Comparison of ENCODE assay signal across 15 mouse cellular contexts in genomic region chr3:127035540-127035939, GRCm38 (mm10).
DNase-seq lines count a peak whose midpoint lies in the region; ATAC-seq lines count a peak whose summit lies in the region.
"Had no signal": no experiment of that assay in that cellular context is flagged by ENCODE, and none has a peak within 500 bp of the region (broad histone marks: within the 10 kb centered on the region; RNA-seq: fewer than 3 reads in every experiment).

No protein-coding gene starts in this region.

- intact Hi-C loops in left cerebral cortex, postnatal 4 days (cut with DNase I), result no loop called here
- intact Hi-C loops in left cerebral cortex, postnatal 25 days (cut with DNase I), result loop anchor here (1.0 to 10.0 kb wide), 3 partner anchors 36 to 259 kb away; no protein-coding TSS in a partner anchor

- ATAC-seq in inflammation-experienced regulatory T-cells, adult 6 months, result no peak
- ATAC-seq: intestine, embryonic 15.5 days; lung, postnatal 0 days had no signal

- peak; percentile 74 for DNase-seq in left cerebral cortex, adult 11 months (ENCODE audit: low spot score)
- no peak for DNase-seq in left cerebral cortex, postnatal 4 days
- DNase-seq in layer of hippocampus, adult 9-10 months (ENCODE audit: low spot score), result peak; percentile 22
- DNase-seq in left cerebral cortex, postnatal 25 days (ENCODE audit: low spot score in 2 of 2), result peak; percentile 72 to 97
- peak; percentile 81 to 90 for DNase-seq in right cerebral cortex, postnatal 36 days (ENCODE audit: low spot score in 2 of 2)
- no peak for DNase-seq in T-cell, adult 2 months (ENCODE audit: low spot score)
- DNase-seq in thymus, postnatal 10 days (ENCODE audit: low spot score in 2 of 2), result no peak
- DNase-seq: cerebellum, adult 11 months; forebrain, postnatal 0 days; gastrocnemius, postnatal 36 days; liver, embryonic 13.5 days; thymus, adult 18-20 months had no signal

Comparison
In these comparisons a context has a peak if more than half of its experiments do, and no peak if none do; other contexts are left out.
1. DNase-seq: peak in left cerebral cortex, adult 11 months (single experiment), layer of hippocampus, adult 9-10 months (single experiment), left cerebral cortex, postnatal 25 days (2 of 2) and right cerebral cortex, postnatal 36 days (2 of 2); none in left cerebral cortex, postnatal 4 days (single experiment), T-cell, adult 2 months (single experiment) and thymus, postnatal 10 days (0 of 2).